Mouse (Mus musculus) lung, adult 18-20 months (tissue): ENCODE data around the gene Gm49601.

Source experiments
- DNase-seq, 2 experiments: peaks; one replicate each; pipeline ENCODE4 v3.0.0; 2022; ENCODE audit warnings: mixed read lengths in 2 of 2

Gene Gm49601

DNA sequence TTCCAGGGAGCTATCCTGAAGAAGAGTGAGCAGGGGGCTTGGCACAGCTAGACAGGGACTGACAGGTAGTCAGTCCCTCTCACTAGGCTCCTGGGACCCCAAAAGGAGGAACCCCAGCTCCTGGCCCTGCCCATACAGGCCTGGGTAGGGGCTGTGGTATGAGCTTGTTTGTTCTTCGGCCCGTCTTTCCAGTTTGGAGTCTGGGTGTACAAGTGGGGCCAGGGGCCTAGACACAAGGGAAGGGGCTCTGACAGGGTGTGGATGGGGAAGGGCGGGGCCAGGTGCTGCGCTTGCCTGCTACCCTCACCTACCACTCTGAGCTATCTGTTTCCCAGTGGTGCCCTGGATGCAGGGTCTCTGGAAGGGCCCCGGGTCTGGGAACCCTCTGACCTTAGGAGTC is 20.5 kb downstream of the Gm49601 start:
- DNase-seq = no peak

DNA sequence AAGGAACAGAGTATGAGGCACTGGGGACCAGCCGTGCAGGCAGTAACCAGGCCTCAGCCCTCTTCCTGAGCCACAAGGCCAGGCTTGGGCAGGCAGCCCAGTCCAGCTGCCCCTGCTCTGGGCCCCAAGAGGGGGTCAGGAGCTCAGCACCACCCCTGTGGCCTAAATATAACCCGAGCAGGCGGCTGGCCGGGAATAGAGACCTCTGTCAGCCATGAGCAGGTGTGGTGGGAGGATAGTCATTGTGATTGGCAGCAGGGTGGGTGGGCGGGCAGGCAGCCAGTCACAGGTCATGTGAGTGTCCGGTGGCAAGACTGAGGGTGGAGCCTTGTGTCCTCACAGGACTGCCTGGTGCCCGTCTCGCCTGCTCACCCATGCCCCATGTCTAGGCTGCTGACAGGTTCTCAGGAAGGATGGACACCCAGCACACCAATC is 21.9 kb downstream of the Gm49601 start:
- DNase-seq = no peak

DNA sequence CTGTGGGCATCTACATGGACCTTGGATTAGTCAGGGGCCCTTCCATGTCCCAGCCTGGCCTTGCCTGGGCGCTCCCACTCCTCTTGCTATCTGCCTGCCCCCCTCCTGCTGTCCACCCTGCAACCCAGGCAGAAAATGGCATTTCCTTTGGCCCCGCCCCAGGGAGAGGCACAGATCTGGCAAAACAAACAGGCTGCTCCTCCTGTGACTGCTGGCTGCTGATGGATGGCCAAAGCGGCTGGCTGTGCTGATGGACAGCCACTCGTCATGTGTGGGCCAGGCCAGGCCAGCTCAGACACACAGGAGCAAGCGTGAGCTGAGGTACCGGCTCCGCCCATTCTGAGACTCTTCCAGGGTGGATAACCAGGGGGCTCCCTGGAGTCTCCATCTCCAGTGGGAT is 24.8 kb downstream of the Gm49601 start:
- no peak for DNase-seq

DNA sequence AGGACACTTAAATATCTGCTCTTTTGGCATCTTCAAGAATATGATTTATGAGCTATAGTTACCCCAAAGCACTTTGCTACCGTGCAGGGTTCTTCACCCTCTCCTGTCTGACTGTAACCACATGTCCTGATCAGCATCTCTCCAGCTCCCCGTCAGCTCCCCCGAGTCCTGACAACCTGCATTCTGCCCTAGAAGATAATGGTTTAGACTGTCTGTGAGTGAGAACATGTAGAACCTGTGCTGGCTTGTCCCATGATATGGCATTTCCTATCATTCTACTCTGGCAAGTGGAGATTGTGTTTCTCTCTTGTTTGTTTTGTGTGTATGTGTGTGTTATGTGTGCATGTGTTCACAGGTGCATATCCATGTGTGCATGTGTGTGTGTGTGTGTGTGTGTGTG is 28.2 kb downstream of the Gm49601 start:
- no peak for DNase-seq

DNA sequence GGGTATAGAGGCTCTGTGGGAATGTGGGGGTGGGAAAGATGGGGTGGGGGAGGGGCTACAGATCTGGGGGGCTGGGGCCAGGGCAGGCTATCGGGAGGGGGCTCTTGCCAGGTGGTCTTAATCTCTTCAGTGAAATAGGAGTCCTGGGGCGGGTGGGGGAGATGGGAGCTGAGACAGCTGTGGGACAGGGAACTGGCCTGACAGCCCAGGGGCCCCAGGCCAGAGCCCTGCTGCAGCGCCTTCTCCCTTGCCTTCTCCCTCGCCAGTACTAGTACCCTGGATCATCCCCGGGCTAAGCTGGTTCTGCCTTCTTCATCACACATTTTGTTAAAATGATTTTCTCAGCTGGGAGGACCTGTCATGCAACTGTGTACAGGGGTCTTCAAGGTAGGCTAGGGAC is 30.0 kb downstream of the Gm49601 start:
- no peak for DNase-seq

DNA sequence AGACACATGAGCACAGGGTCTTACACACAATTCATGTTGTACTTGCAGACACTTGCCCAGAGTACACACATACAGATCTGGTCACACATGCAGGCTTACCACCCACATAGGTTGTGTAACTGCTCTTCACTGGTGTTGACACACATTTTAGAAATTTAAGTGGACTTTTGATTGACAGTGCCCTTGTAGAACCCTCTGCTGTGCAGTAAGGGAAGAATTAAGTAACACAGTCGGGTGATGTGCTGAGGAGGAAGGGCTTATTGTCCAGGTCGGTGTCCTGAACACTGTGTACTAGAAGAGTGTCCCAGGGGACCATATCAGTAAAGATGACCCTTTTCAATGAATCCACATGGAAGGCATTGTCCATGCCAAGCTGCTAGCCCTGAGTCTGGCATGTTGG is 32.3 kb downstream of the Gm49601 start:
- no peak for DNase-seq

DNA sequence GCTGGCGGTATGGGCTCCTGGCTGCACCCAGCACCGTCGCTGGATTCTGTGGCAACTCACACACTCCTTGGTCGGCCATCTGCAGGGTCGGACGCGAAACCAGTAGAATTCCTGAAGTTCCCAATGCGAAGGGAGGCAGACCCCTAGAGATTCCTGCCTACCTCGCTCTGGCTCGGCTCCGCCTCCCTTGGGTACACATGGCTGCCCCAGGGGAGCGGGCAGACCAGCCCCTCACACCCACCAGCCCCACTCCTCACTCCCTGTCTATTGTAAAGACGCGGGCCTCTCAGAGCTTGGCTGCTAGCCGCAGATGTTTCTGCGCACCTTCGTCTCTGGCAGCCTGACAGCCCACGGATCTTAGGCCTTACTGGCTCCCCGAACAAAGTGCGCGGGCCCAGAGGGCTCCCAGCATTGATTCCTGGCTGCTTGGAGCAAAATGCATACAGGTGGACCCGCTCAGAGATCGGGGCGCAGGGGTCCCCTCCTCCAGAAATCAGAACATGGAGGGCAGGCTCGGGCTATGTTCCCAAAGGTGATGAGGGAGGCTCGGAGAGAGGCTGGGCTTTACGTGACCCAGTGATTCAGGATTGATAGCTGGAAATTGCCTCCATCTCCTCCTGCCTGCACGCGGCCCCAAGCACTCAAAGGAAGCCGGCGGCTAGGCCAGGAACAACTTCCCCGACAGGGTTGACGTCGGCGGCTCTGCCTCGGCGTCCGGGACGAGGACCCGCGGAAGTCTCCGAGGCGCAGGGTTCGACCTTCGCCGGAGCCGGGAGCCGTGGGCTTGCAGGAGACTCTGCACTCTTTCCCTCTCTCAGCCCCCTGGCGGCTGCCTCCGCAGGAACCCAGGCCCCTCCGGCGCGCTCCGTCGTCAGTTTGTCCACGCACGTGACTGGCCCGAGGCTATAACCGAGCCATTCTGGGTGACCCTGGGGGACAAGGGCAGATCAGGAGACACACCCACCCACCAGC is 34.9 kb downstream of the Gm49601 start:
- DNase-seq = no peak

DNA sequence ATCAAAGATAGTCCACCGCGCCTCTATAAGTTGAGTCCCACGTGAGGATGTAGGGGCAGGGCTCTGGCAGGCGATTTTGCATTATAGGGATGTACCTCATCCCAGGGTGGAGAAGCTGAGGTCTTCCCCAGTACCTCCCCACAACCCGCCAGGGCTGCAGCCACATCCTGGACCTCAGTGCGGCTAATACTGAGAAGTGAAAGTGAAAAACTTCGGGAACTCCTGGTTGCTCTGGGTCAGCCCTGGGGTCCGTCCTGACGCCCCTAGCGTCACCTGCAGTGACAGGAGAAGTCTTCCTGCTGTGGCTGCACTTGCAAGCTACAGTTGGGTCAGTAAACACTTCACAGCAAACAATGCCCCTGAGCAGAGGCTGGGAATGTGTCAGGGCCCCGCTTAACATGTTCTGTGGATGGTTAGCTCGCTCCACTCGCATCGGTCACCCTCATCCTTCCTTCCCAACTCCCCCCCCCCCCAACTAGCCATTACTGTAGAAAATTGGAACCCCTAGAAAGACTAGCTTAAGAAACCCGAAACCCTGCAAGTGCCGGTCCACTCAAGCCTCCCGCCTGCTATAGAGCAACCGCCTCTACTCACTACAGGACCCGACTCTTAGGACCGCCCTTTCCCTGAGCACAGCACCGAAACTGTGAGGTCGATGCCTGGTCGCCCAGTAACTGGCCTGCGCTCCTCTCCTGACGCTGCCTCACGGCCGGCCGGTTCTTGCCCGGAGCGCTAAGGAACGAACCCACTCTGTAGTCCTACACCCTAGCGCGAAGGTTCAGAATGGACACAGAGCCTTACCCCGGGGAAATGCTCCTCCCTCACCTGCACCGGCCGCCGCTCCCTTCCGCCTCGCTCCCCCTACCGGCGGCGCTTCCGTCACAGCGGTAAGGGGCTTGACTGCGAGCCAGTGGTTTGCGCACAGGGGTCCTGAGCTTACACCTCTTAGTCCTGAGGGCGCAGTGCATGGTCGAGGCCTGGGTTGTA is 36.1 kb downstream of the Gm49601 start, which contains the start of gene Tbx1:
Gene Tbx1, minus strand, starts transcription at position 868 of the 987 bp plus-strand sequence.
- no peak for DNase-seq

DNA sequence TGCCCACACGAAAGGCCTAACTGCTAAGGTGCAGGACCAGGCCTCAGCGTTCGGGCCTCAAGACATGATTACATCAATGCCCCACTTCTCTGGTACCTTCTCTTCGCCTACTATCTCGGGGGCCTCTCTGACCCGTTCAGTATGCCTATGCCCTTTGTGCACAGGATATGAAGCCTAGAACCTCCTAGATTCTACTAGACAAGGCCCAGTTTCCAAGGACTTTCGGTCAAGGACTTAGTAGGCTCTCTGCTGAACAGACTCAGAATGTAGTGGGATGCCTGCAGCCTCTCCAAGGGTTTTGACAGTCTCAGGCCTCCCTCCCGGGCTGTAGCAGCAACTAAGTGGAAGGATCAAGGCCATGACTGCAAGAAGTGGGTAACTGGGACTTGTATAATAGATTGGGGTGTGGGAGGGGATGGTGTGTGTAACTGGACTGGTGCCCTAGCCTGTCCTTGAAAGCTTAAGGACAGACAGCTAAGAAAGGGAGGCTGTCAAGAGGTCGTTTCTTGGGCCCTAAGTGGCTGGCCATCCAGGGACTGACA is 37.1 kb downstream of the Gm49601 start:
- no peak for DNase-seq

DNA sequence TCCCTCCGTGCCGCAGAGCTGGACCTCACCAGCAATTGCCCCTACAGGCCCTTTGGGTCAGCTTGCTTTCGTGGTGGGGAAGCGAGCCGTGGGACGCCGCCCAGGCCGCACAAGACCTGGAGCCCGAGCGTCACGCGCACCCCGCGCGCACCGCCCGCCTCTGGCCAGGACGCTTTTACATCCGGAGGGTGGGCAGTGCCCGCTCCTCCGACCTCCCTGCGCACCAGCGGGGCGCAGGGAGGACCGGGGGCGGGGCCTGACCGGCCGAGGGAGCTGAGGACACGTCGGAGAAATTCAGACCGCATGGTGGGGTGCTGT is 37.5 kb downstream of the Gm49601 start:
- peak in 1 of 2 experiments; percentile 53 for DNase-seq

DNA sequence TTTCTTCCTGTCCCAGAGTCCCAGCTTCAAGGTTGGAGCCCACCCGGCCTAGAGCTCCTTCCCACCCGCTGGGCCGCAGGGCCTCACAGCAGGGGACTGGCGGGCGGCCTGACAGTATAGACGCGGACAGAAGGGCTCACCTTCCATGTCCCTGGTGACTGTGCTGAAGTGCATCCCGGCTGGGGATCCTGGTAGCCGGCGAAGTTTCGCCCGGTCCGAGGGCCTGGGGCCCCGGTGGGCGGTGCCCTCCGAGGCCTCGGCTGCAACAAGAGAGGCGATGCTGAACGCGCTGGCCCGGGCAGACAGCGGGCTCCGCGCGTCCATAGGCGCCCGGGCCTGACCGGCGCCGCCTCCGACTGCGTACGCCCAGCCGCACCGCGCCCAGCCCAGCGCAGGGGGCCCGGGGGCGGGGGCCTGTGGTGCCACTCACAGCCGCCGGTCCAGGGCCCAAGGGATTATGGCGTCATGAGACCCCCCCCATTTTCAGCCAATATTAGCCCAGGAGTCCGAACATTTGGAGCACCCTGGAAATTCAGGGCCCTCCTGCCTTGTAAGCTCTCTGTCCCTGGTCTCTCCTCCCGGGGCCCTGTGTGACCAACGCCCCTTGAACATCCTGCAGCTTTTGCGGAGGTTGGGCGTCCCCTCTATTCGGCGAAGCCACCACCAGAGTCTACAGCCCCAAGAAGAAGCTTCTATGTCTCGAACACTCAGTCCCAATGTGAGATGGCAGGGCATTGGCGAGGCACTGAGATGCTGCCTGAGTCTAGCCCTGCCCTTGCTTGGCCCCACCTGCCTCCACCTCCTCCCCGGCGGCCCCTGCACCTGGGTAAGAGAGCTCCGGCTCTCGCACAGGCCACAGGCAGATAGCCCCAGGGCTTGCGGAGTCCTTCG is 38.1 kb downstream of the Gm49601 start:
- no peak for DNase-seq

DNA sequence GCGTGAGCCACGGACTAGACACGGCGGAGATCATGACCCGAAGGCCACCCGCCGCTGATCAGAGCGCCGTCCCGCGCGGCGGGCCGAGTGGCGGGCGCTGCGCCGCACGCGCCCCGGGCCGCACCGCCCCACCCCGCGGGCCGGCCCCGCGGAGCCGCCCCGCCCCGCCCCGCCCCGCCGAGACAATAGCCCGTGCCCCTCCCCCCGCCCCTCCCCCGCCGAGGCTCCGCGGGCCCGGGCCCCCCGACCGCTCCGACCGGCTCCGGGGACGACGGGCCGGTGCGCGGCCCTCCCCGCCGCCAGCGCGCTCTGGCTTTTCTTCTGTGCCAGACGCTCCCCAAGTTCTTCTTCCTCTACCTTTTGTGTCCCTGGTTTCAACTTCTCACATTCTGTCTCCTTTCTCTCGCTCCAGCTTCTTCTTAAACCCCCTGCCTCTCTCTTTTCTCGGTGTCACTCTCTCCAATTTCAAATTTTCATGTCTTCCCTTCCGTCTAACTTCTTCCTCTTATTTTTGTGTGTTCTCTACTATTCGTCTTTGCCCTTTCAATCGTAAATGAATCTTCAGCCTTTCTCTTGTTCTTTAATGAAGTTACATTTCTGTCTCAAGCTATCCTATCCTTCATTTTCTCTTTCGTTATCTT is 39.2 kb downstream of the Gm49601 start:
- DNase-seq = no peak

DNA sequence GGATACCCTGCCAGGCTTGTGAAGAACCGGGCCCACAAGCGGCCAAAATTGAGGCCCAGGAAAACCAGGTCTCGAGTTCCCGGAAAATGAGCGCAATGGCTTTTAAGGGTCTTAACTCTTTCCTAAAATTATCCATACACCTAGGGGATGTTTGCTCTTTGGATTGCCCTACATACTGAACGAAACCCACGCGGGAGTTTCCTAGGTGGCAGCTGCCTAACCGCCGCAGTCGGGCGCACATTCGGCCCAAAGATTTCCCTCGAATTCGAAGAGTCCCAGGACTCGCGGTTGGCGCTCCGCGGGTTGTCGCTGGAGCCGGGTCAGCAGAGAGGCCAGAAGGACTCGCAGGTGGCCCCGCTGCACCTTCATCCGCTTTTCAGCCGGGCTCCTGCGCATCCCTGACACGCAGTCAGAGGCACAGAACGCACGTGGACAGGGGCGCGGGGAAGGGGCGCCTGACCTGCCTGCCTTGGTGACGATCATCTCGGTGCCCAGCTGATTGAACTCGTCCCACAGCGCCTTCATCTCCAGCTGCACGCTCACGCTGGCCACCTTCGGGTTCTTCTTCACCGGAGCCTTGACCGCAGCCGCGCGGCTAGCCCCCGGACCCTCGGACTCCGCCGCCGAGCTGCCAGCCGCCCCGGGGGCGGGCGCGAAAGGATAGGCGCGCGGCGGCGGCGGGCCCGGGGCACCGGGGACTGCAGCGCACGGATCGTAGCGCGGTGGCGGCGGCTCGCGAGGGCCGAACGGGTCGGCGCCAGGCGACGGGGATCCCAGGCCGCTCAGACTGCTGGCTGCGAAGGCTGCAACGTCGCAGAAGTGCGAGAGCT is 39.9 kb downstream of the Gm49601 start:
- no peak for DNase-seq

DNA sequence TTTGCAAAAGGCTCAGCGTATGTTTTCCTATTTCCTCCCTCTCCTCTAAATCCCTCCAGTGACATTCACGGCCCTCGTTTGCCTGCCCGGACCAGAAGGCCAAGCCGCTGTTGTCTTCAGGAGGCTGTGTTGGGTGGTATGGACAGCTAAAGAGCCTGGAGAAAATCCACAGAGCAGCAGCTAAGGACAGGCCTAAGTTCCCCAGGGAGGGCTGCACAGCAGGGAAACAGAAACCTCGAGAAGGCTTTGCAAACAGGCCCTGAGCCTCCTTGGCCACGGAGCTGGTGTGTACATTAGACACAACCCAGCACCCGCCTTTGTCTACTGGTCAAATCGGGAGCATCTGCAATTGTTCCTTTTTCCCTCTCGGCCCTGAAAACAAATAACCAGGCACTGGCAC is 40.6 kb downstream of the Gm49601 start:
- no peak for DNase-seq

DNA sequence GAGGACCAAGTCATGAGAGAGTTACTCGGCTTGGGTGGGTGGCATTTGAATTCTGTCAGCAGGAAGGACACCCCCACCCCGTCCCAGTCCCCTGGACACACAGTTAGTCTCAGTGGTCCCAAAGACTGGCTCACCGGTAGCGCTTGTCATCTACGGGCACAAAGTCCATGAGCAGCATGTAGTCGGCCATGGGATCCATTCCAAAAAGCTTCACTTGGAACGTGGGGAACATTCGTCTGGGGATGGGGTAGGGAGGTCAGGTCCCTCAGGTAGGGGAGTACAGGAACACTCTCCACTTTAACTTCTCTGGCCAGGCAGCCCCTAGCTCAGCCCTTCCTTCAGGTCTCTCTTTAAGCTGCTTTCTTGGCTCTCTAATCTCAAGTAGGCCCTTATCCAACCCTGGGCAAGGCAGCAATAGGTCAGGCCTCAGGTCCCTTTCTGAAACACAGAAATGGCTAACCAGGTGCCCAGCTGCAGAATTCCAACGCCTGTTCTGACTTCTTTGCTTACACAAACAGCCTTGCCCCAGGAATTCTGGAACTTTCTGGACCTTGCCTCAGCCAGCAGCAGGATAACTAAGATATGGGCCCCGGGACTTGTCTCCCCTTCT is 41.2 kb downstream of the Gm49601 start:
- no peak for DNase-seq

DNA sequence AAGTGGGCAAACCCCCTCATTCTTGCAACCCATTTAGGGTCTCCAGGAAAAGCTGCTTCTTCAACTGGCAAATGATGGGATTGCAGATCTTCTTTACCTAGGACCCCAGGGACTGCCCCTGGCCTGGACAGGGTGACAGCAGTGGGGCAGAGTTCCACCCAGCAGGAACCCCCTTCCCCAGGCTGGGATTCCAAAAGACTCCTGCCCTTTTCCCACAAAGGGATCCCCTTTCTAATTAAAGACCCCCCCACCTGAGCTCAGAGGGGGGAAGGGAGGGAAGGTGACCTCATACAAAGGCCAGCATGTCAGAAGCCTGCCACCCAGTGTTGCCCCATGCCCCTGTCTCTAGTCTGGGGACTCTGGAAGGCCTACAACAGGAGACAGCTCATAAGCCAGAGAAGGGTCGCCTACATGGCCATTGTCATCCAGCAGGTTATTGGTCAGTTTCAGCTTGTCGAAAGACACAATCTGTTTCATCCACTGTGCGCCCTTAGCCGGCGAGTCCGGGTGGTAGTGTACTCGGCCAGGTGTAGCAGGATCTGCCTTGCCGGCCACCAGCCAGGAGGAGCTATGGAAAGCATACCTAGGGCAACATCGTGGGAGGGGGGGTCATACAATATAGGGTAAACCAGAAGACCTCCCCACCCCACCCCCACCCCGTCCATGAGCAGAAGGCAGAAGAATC is 42.4 kb downstream of the Gm49601 start:
- no peak for DNase-seq

DNA sequence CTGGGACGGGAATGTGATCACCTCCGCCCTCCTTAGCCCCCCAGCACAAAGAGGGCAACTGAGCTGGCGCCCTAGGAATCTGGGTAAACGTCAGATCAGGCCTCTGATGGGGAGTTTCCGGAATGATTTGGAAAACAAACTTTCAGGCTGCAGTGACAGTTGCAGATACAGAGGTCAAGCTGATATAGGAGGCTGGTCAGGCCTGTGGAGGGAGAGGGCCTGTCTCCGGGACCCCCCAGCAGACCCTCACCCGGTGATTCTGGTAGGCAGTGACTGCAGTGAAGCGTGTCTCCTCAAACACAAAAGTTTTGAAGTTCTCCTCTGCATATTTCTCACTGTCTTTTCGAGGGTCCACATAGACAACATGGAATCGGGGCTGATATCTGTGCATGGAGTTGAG is 43.1 kb downstream of the Gm49601 start:
- DNase-seq = no peak

DNA sequence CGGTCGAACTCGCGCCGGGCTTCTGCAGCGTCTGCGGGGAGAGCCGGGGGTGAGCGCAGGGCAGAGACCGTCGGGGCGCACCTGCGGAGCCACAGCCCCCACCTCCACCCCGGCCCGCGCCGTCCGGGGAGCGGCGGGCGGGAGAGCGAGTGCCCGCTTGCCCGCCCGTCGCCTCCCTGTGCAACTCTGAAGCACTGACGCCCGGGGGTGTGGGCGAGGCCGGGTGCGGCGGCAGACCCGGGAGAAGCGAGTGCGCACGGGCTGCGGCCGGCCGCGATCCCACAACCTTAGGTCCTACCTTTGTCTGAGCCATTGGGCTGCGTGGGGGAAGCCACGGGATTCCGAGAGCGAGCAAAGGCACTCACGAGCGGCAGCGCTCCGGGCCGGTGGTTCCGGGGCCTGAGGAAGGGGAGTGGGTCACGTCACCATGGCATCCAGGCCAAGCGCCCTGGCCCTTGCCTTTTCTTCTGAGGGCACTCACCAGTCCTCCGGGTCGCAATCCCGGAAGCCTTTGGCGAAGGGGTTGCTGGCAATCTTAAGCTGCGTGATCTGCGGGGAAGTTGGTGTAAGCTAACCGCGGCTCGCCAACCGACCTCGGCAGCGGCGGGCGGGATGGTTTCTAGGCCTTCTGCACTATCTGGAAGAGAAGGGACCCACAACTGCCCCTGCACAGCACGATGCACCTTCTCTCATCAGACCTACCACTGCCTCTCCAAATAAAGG is 43.6 kb downstream of the Gm49601 start:
- DNase-seq = no peak

DNA sequence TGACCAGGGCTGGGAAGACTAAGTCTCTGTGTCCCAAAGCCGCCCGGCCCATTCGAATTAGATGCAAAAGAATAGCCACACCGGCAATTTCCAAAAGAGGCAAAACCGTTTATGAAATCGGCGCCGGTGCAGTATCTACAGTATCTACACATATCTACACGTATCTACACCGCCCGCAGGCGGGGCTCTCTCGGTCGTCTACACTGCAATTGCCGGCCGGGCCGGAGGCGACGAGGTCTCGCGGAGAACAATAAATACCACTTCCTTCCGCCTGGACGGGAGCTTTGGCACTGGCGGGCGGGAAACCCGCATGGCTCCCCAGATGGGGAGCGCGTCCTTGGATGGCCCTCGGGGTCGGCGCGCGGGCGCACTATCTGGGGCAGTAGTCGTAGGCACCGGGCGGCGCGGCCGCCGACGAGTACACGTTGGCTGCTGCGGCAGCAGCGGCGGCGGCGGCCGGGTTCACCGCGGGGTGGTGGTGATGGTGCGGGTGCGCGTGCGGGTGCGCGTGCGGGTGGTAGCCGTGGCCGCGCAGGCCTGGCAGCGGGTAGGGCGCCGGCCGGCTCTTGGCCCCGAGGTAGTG is 44.5 kb downstream of the Gm49601 start:
- no peak for DNase-seq
